Mouse (Mus musculus) embryonic facial prominence, embryonic 15.5 days (tissue): Measurements from ENCODE around the gene Krt8. TPM values are rescaled to one million over a fixed set of nuclear protein-coding genes. Genes with fewer than 3 reads are reported as not detected.

Source experiments
- ATAC-seq: fragments of 200-750 bp; cut with Nextera tagmentation; 2 replicates; pipeline ENCODE4 v1.8.0; 2017; ENCODE audit warnings: low read depth, moderate TSS enrichment; ENCODE audit not compliant: insufficient number of reproducible peaks, low FRiP score, low TSS enrichment
- H3K27ac ChIP-seq: fragments of 300-500 bp; sonication (generic); replicated peaks from 2 replicates; pipeline ENCODE4 v1.5.1; 2015; ENCODE audit warnings: mild to moderate bottlenecking, inconsistent platforms
- H3K27me3 ChIP-seq: fragments of 300-500 bp; sonication (generic); 2 replicates; pipeline ENCODE4 v1.6.1; 2015; ENCODE audit warnings: inconsistent platforms
- H3K36me3 ChIP-seq: fragments of 300-500 bp; sonication (generic); 2 replicates; pipeline ENCODE4 v1.6.1; 2015; ENCODE audit warnings: mild to moderate bottlenecking, inconsistent platforms
- H3K4me1 ChIP-seq: fragments of 300-500 bp; sonication (generic); 2 replicates; pipeline ENCODE4 v1.6.1; 2015; ENCODE audit warnings: inconsistent platforms
- H3K4me2 ChIP-seq: fragments of 300-500 bp; sonication (generic); replicated peaks from 2 replicates; pipeline ENCODE4 v1.6.1; 2015; ENCODE audit warnings: mild to moderate bottlenecking, inconsistent platforms
- H3K4me3 ChIP-seq: fragments of 300-500 bp; sonication (generic); replicated peaks from 2 replicates; pipeline ENCODE4 v1.5.1; 2015; ENCODE audit warnings: mild to moderate bottlenecking, inconsistent platforms
- H3K9ac ChIP-seq: fragments of 300-500 bp; sonication (generic); 2 replicates; pipeline ENCODE4 v1.6.1; 2015; ENCODE audit warnings: inconsistent platforms
- H3K9me3 ChIP-seq: fragments of 300-500 bp; sonication (generic); replicated peaks from 2 replicates; pipeline ENCODE4 v1.6.1; 2016; ENCODE audit warnings: inconsistent platforms
- WGBS: fragments of 180-500 bp; shearing (Covaris S2); methylation state at CpG from one replicate; pipeline ENCODE4 v1.1.7; 2015; 5-methylcytosine and 5-hydroxymethylcytosine counted together
- polyA plus RNA-seq: library from polyadenylated mRNA; unstranded; fragments of >200 nt; fragmentation: Nextera tagmentation; extraction: Ambion mirVana; gene quantifications from 2 replicates; pipeline ENCODE4 v1.2.1, GENCODE M21; 2015

The Krt8 gene
- polyA plus RNA-seq, 1 experiment from 2014 or later: 181 TPM

DNA sequence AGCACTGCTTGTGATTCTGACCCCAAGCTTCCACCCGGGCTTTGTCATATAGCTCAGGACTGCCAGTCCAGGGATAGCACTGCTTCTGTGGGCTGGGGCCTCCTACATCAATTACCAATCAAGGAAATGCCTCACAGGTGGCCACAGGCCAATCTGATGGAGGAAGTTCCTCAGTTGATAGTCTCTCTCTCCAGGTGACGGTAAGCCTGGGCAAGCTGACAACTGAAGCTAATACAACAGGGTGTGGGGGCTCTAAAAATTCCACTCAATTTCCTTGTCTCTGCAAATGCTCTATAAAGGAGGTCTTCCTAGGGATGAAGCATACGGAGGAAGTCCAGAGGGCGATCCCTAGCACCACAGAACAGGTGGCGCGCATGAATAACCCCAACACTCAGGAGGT lies 13.3 kb downstream of the Krt8 start:
- H3K4me3 ChIP-seq: no peak overlapping the region
- no peak overlapping the region for H3K4me2 ChIP-seq
- no peaks in the 10 kb centered on the region for H3K9me3 ChIP-seq
- peaks cover 9% of the 10 kb centered on the region; the same call in 1 of the 2 replicates for H3K4me1 ChIP-seq
- H3K9ac ChIP-seq: no peak overlapping the region
- no peaks in the 10 kb centered on the region for H3K27me3 ChIP-seq
- no peaks in the 10 kb centered on the region for H3K36me3 ChIP-seq
- ATAC-seq: no peak
- H3K27ac ChIP-seq: no peak overlapping the region
- WGBS: 91% methylated on average over 6 of the region's 6 CpGs

DNA sequence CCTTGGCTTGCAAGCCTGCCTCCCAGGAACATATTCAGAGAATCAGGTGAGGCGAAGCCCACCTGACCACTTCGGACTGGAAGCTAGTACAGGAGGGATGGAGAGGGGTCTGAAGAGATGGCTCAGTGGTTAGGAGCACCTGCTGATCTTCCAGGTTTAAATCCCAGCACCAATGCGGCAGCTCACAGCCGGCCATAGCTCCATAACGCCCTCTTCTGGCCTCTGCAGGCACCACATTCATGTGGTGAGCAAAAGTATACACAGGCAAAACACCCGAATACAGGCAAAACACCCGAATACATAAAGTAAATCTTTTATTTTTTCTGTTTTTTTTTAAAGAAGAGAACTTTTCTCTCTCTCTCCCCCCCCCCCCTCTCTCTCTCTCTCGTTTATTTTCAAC lies 15.6 kb downstream of the Krt8 start:
- Histone ChIP-seq H3K27ac (no peak overlapping the region), H3K27me3 (no peaks in the 10 kb centered on the region), H3K9me3 (no peaks in the 10 kb centered on the region), H3K9ac (no peak overlapping the region), H3K4me2 (no peak overlapping the region), H3K4me1 (peaks cover 15% of the 10 kb centered on the region), H3K4me3 (no peak overlapping the region), H3K36me3 (no peaks in the 10 kb centered on the region)
- 65% methylated on average over 8 of the region's 8 CpGs for WGBS
- ATAC-seq: no peak

DNA sequence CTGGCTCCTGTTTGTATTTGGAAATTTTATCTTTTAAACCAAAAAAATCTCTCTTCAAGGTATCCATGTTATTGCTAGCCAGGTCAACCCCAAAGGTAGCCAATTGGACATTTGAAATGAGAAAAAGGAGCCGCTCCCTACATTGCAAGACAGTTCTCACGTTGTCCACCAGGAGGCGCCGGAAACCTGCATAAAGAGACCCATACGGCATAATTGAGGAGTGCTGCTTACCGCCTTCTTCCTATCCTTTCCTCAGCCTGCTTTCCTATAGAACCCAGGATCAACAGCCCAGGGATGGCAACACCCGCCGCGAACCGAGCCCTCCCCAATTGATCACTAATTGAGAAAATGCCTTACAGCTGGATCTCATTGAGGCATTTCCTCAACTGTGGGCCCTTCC lies 16.2 kb downstream of the Krt8 start:
- under 1% methylated on average over 10 of the region's 10 CpGs for WGBS
- H3K36me3 ChIP-seq: no peaks in the 10 kb centered on the region
- no peak overlapping the region for H3K27ac ChIP-seq
- H3K4me1 ChIP-seq: peaks cover 20% of the 10 kb centered on the region
- H3K4me3 ChIP-seq: no peak overlapping the region
- H3K9me3 ChIP-seq: no peaks in the 10 kb centered on the region
- no peaks in the 10 kb centered on the region for H3K27me3 ChIP-seq
- 0 out of 2 replicates have a peak, but pooled peaks have one; percentile 53 for ATAC-seq
- H3K9ac ChIP-seq: no peak overlapping the region
- H3K4me2 ChIP-seq: no peak overlapping the region

DNA sequence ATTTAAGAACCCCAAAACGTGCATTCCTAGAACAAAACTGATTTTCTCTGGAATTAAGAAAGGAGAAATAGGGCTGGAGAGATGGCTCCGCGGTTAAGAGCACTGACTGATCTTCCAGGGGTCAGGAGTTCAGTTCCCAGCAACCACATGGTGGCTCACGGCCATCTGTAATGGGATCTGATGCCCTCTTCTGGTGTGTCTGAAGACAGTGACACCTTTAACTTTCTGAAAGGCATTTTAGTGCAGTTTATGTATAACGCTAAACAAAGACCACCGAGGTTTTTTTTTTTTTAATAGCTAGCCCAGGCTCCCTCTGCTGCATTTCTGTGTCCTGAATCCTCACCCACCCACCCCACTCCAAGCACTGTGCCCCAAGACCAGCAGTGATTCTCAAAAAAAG lies 19.5 kb downstream of the Krt8 start:
- H3K4me3 ChIP-seq: 0 out of 2 replicates have a peak overlapping the region, but pooled peaks have one; percentile 32

DNA sequence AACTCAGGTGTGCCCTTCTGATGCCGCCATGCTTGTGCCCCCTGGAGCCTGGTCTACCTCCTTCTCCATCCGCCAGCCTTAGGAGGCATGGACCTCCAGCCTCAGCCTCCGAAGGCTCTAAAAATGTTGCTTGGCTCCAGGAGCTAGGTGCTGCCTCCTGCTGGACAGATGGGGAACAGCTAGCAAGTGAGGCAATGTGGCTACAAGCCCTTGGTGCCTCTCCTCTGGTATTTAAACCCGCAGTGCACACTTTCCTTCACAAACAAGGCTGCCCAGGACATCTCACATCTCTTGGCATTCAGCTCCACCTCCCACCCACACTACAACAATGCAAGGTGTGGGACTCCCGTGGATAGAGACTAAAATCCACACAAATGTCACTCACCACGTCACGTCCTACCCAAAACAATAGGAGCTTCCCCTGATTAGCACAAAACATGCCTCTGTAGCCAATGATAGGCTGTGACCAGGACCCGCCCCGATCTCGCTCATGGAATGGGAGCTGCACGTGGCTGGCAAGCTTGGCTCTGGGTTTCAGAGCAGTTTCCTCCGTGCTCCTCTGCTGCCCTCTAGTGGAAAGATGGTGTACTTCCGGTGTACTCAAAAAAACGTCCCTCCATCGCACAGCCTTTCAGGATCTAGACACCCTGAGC lies 20.2 kb downstream of the Krt8 start:
- Histone ChIP-seq H3K27ac (peak overlapping the region; percentile 87), H3K9ac (0 out of 2 replicates have a peak overlapping the region, but pooled peaks have one; percentile 1), H3K9me3 (no peaks in the 10 kb centered on the region), H3K4me1 (peaks cover 29% of the 10 kb centered on the region), H3K27me3 (no peaks in the 10 kb centered on the region), H3K4me2 (peak overlapping the region; percentile 58), H3K36me3 (no peaks in the 10 kb centered on the region), H3K4me3 (peak overlapping the region; percentile 32)
- 2% methylated on average over 15 of the region's 15 CpGs for WGBS
- peak; percentile 89 for ATAC-seq

More for the DNA sequence above, 19.5 kb downstream of the Krt8 start:
- 14% methylated on average over 6 of the region's 6 CpGs for WGBS
- Histone ChIP-seq H3K9ac (no peak overlapping the region), H3K4me1 (peaks cover 29% of the 10 kb centered on the region), H3K9me3 (no peaks in the 10 kb centered on the region), H3K36me3 (no peaks in the 10 kb centered on the region), H3K4me2 (peak overlapping the region; percentile 58), H3K27ac (0 out of 2 replicates have a peak overlapping the region, but pooled peaks have one; percentile 87), H3K27me3 (no peaks in the 10 kb centered on the region)
- no peak for ATAC-seq

DNA sequence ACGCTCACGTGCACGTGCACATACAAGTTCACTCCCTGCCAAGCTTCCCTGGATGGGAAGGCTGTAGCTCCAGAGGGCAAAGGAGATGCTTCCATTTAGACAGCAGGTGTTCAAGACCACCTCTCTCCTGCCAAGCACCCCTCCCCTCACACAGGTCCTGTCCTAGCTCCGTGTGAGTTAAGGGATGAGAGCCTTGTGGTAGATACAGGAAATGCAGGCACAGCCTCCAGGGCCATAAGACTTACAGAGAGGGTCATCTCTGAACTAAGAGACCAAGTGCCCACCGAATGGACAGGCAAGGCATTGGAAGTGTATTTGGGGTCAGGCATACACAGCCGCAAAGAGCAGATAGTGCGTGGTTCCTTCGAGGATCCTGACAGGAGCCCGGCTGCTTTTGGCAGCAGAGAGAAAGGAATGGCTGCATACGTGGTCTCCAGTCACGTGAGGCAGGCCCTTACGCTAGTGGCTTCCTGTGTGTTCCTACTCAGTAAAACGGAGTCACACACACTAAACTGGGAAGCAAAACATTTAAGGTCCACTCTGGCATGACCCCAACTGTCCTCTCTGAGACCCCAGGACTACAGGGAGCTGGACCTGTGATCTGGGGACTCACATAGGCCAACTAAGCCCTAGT lies 20.9 kb downstream of the Krt8 start:
- Histone ChIP-seq H3K4me1 (peaks cover 26% of the 10 kb centered on the region), H3K9me3 (no peaks in the 10 kb centered on the region), H3K4me3 (peak overlapping the region; percentile 32), H3K36me3 (no peaks in the 10 kb centered on the region), H3K4me2 (peak overlapping the region; percentile 58), H3K27me3 (no peaks in the 10 kb centered on the region), H3K27ac (peak overlapping the region; percentile 87), H3K9ac (0 out of 2 replicates have a peak overlapping the region, but pooled peaks have one; percentile 1)
- ATAC-seq: 0 out of 2 replicates have a peak, but pooled peaks have one; percentile 5
- 75% methylated on average over 13 of the region's 13 CpGs for WGBS

DNA sequence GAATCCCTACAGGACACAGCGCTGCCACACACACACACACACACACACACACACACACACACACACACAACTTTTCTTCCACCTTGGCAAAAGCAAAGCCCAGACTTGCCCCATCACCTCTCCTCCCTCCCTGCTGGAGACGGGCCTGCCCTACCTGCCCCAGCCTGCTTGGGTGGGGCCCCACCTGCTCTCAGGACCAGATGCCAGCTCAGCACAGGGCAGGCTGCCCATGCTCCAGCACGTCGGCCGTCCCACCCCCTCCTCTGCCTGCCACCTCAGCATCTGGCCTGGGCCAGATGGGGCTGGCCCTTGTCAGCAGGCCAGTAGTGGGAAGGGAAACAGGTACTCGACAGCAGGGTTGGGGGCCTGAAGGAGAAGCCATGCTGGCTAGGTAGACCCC lies 23.4 kb downstream of the Krt8 start:
- H3K9ac ChIP-seq: no peak overlapping the region
- WGBS: 41% methylated on average over 6 of the region's 6 CpGs

DNA sequence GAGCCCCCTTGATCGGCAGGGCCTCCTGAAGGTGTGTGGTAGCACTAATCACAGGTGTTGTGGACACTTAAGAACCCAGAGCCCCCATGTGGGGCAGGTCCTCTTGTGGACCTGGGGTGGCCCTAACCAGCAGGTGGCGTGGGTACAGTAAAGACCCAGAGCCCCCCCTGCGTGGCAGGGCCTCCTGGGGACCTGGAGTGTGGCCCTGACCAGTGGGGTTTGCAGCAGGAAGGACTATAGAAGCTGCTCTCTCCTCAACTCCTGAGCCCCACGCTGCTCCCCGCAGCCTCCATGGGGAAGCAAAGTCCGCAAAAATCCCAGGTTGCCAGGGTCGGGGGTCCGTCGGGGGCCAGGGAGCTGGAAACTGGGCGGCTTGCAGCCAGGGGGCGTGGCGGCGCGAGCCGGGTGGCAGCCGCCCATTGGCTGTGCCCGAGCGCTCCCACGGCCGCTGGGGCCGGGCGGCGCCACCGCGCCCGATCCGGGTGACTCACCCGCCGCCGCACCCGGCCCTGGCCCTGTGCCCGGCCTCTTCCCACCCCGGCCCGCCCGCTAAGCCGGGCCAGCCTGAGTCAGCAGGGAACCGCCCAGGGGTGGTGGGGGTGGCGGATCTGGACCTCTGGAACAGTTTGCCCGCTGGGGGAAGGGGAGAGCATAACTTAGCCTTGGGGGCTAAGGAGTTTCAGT lies 27.1 kb downstream of the Krt8 start:
- peak; percentile 89 for ATAC-seq
- peak overlapping the region; percentile 68 for H3K4me2 ChIP-seq
- H3K9ac ChIP-seq: peak overlapping the region; percentile 23
- peak overlapping the region; percentile 36 for H3K4me3 ChIP-seq
- no peaks in the 10 kb centered on the region for H3K27me3 ChIP-seq
- H3K4me1 ChIP-seq: peaks cover 60% of the 10 kb centered on the region
- H3K27ac ChIP-seq: peak overlapping the region; percentile 94
- H3K9me3 ChIP-seq: no peaks in the 10 kb centered on the region
- WGBS: 3% methylated on average over 39 of the region's 39 CpGs
- H3K36me3 ChIP-seq: no peaks in the 10 kb centered on the region

More for the DNA sequence above, 23.4 kb downstream of the Krt8 start:
- no peaks in the 10 kb centered on the region for H3K27me3 ChIP-seq
- peaks cover 45% of the 10 kb centered on the region for H3K4me1 ChIP-seq
- H3K4me2 ChIP-seq: no peak overlapping the region
- no peaks in the 10 kb centered on the region for H3K36me3 ChIP-seq
- ATAC-seq: no peak
- H3K27ac ChIP-seq: peak overlapping the region; percentile 76
- no peaks in the 10 kb centered on the region for H3K9me3 ChIP-seq
- no peak overlapping the region for H3K4me3 ChIP-seq

DNA sequence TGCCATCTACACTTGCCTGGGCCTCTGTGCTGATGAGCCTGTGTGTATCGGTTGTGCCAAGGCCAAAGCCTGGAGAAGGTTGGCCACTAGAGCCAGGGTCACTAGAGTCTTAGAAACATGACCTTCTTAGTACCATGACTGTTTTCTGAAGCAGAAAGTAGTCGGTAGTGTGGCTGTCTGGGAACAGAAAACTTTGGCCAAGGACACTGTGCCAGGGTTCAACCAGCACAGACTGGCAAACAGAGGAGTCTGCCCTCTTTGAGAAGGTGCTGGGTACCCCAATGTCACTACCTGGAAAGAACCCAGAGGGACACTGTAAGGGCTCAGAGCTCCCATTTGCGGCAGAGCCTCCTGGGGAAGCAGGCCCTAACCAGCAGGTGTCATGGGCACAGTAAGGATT lies 27.6 kb downstream of the Krt8 start:
- H3K27me3 ChIP-seq: no peaks in the 10 kb centered on the region
- no peaks in the 10 kb centered on the region for H3K36me3 ChIP-seq
- peak overlapping the region; percentile 94 for H3K27ac ChIP-seq
- H3K4me1 ChIP-seq: peaks cover 60% of the 10 kb centered on the region
- peak overlapping the region; percentile 23; the same call in 1 of the 2 replicates for H3K9ac ChIP-seq
- no peak for ATAC-seq
- no peaks in the 10 kb centered on the region for H3K9me3 ChIP-seq
- WGBS: 50% methylated on average over 3 of the region's 3 CpGs
- peak overlapping the region; percentile 68 for H3K4me2 ChIP-seq
- peak overlapping the region; percentile 36; the same call in 1 of the 2 replicates for H3K4me3 ChIP-seq

DNA sequence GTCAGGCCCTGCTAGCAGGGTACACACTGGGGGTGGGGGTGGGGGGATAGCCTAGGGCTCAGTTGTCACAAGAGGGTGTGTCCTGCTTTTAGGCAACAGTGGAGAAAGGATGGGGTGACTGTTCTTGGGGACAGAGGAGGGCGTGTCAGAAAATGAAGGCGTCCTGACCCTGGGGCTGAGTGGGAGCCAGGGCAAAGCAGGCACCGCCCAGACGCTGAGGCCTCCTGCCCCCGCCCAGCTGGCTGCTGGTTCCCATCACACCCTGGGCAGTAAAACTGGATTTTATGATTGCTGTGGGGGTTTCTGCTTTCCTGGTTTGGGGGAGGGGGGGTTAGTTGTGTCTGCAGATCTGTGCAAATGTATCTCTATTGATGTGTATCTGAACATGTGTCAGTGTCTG lies 28.3 kb downstream of the Krt8 start:
- no peak overlapping the region for H3K9ac ChIP-seq
- no peak; the same call in 1 of the 2 replicates for ATAC-seq
- WGBS: 38% methylated on average over 5 of the region's 5 CpGs
- H3K4me1 ChIP-seq: peaks cover 57% of the 10 kb centered on the region
- no peaks in the 10 kb centered on the region for H3K36me3 ChIP-seq
- H3K4me3 ChIP-seq: no peak overlapping the region
- H3K27ac ChIP-seq: peak overlapping the region; percentile 94
- H3K9me3 ChIP-seq: no peaks in the 10 kb centered on the region
- H3K27me3 ChIP-seq: no peaks in the 10 kb centered on the region
- H3K4me2 ChIP-seq: no peak overlapping the region; the same call in 1 of the 2 replicates
